Mouse (Mus musculus) small intestine, adult 2 months (tissue): ENCODE data around the gene 2310011J03Rik.

Experiments
- CTCF ChIP-seq: fragments of 200-500 bp; IDR thresholded peaks from 2 replicates; pipeline ENCODE4 v1.5.1; 2012; ENCODE audit warnings: low read depth, mild to moderate bottlenecking, control low read depth, inconsistent platforms, low read length, moderate library complexity, mixed read lengths; ENCODE audit not compliant: insufficient replicate concordance, insufficient read length; ENCODE audit errors: extremely low read depth
- POLR2A ChIP-seq: fragments of 200-500 bp; IDR thresholded peaks from 2 replicates; pipeline ENCODE4 v1.6.1; 2012; ENCODE audit warnings: low read depth, mild to moderate bottlenecking, control low read depth, inconsistent platforms, low read length, moderate library complexity

GRCm38 (mm10) chr10:80368392-80368791, 48.1 kb upstream of the 2310011J03Rik start:
- TF ChIP-seq POLR2A (no peak), CTCF (no peak)
